Mouse (Mus musculus): ENCODE measurements around the gene Dll4.

DNA sequence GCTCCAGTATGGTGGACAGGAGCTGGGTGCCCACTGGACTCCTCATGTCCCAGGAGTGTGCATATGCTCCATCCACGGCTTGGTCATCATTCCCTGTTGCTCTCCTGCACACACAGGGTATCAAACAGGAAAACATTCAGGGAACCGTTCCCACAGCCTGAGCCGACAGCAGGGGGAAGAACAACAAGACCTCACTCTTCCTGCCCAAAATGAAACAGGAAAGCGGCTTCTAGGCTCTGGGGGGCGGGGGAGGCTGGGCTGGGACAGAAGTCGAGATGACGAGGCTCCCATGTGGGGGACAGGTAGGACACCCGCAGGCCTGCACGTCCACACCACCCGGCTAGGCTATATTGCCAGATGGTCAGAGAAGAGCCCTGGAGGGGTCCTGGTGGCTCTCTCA lies 10.9 kb downstream of the Dll4 start:
- no peak for TF ChIP-seq BHLHE40 (IDR thresholded peaks at IDR 0.05; ENCODE audit: low read depth, low read length)
- no peak for TF ChIP-seq ZNF384 (IDR thresholded peaks at IDR 0.05; ENCODE audit: low read depth, low read length)
- no peak for TF ChIP-seq ZC3H11A (IDR thresholded peaks at IDR 0.05; ENCODE audit: low read depth, low read length)
- TF ChIP-seq EP300 (IDR thresholded peaks at IDR 0.05; ENCODE audit: low read length): no peak
- no peak for TF ChIP-seq POLR2A (IDR thresholded peaks at IDR 0.05; ENCODE audit: low read depth, low read length)
- TF ChIP-seq MAZ (IDR thresholded peaks at IDR 0.05; ENCODE audit: low read depth, low read length): no peak
- no peak for TF ChIP-seq ETS1 (conservative IDR thresholded peaks at IDR 0.05; ENCODE audit: low read depth, low read length)
